Mouse (Mus musculus): ENCODE results near the gene Fcgr4. TPM values are rescaled to one million over a fixed set of nuclear protein-coding genes. Genes with fewer than 3 reads are reported as not detected.

Gene Fcgr4
- polyA plus RNA-seq, 1 experiment from 2014 or later: 0.22 TPM

DNA sequence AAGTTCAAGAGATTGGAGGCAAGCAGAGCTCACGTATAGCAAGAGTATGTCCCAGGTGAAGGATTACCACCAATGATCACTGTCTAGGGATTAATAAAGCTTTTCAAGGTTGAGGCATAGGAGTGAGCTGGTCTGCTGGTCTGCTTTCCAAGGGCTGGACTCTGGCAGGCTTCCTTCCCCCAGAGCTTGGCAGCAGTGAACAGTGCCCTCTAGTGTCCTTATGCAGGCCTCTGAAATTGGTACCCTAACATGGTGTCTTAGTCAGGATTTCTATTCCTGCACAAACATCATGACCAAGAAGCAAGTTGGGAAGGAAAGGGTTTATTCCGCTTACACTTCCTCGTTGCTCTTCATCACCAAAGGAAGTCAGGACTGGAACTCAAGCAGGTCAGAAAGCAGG is 22.0 kb upstream of the Fcgr4 start:
- no peaks in the 10 kb centered on the region for H3K27me3 ChIP-seq (ENCODE audit: control insufficient read depth, insufficient read depth, low read length)
- no peaks in the 10 kb centered on the region for H3K4me1 ChIP-seq (ENCODE audit: control insufficient read depth, insufficient read depth, low read length)
- no peak overlapping the region for H3K9ac ChIP-seq (replicated peaks; ENCODE audit: low read length)
- no peak overlapping the region for H3K27ac ChIP-seq (replicated peaks; ENCODE audit: low read depth, low read length)
- no peak overlapping the region for H3K4me3 ChIP-seq (ENCODE audit: low read depth, low read length)
- H3K36me3 ChIP-seq (replicated peaks; ENCODE audit: control insufficient read depth, insufficient read depth, low read depth, low read length): no peaks in the 10 kb centered on the region
- WGBS: 57% methylated on average over 3 of the region's 3 CpGs
- ATAC-seq (replicated peaks; ENCODE audit: insufficient number of reproducible peaks, low FRiP score, low TSS enrichment, low read depth) (0 out of 2 replicates have a peak, but pooled peaks have one; percentile 44), DNase-seq (ENCODE audit: low spot score) (peak; percentile 76)
- no peak overlapping the region for H3K4me2 ChIP-seq (ENCODE audit: low read depth, low read length)
- H3K9me3 ChIP-seq (replicated peaks; ENCODE audit: control insufficient read depth, low read length): no peaks in the 10 kb centered on the region

DNA sequence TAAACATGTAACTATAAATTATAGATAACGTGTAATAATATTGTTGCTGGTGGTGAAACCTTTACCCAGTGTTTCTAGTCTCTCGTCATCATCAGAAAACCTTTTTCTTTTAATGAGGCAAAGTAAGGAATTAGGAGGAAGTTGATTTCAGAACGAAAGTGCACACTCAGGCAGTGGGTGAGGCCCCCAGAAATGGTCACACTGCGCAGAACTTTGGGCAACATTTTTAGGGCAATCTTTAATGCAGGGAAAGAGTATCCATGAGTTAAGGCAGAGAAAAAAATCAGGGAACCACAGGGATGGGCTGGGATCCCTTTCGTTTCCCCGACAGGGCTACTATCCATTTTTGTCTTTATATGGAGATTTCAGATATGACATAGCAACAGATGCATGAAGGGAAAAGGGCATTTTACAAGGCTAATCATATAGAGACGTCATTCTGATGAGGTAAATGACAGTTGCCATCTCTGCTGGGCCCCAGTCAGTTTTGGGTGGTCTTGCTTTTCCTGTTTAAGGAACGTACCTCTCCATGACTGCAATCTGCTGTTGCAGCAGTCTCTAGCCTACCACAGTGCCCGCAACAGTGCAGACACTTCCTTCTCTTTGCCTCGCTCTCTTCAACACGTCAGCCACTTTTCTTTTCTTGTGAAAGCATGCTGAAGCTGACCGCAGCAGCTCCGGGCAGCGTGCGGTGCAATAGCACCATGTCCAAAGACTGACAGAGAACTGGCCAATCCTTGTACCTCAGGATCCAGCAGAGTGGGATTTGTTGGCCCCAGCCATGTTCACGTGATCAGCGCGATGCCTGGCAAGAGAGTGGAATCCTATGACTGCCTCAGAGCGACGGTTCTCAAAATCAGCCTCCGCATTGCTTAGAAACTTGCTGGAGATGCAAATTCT is 20.7 kb upstream of the Fcgr4 start:
- Histone ChIP-seq H3K27me3 (ENCODE audit: control insufficient read depth, insufficient read depth, low read length) (no peaks in the 10 kb centered on the region), H3K9ac (replicated peaks; ENCODE audit: low read length) (no peak overlapping the region; the same call in 1 of the 2 replicates), H3K4me1 (ENCODE audit: control insufficient read depth, insufficient read depth, low read length) (no peaks in the 10 kb centered on the region), H3K9me3 (replicated peaks; ENCODE audit: control insufficient read depth, low read length) (no peaks in the 10 kb centered on the region), H3K4me2 (ENCODE audit: low read depth, low read length) (no peak overlapping the region; the same call in 1 of the 2 replicates), H3K4me3 (ENCODE audit: low read depth, low read length) (no peak overlapping the region), H3K36me3 (replicated peaks; ENCODE audit: control insufficient read depth, insufficient read depth, low read depth, low read length) (no peaks in the 10 kb centered on the region), H3K27ac (replicated peaks; ENCODE audit: low read depth, low read length) (no peak overlapping the region)
- DNase-seq (ENCODE audit: low spot score): no peak
- ATAC-seq (replicated peaks; ENCODE audit: insufficient number of reproducible peaks, low FRiP score, low TSS enrichment, low read depth): no peak
- WGBS: 57% methylated on average over 21 of the region's 21 CpGs

DNA sequence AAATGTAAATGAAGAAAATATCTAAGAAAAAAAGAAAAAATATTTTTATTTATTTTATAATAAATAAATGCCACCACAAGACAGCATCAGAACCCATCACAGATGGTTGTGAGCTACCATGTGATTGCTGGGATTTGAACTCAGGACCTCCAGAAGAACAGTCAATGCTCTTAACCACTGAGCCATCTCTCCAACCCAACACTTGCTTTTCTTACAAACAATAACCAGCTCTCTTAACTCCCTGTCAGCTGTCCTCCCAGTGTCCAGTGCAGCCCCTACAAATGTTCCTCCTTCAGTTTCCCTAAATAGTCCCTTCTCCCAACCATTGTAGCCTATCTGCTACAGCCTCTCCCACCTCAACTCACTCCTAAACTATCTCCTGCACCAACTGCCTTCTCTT is 18.9 kb upstream of the Fcgr4 start:
- no peaks in the 10 kb centered on the region for H3K36me3 ChIP-seq (replicated peaks; ENCODE audit: control insufficient read depth, insufficient read depth, low read depth, low read length)
- DNase-seq (ENCODE audit: low spot score) (no peak), ATAC-seq (replicated peaks; ENCODE audit: insufficient number of reproducible peaks, low FRiP score, low TSS enrichment, low read depth) (no peak)
- H3K4me1 ChIP-seq (ENCODE audit: control insufficient read depth, insufficient read depth, low read length): no peaks in the 10 kb centered on the region
- H3K27me3 ChIP-seq (ENCODE audit: control insufficient read depth, insufficient read depth, low read length): no peaks in the 10 kb centered on the region
- H3K9ac ChIP-seq (replicated peaks; ENCODE audit: low read length): no peak overlapping the region
- no peak overlapping the region for H3K4me2 ChIP-seq (ENCODE audit: low read depth, low read length)
- H3K4me3 ChIP-seq (ENCODE audit: low read depth, low read length): no peak overlapping the region
- H3K27ac ChIP-seq (replicated peaks; ENCODE audit: low read depth, low read length): no peak overlapping the region
- H3K9me3 ChIP-seq (replicated peaks; ENCODE audit: control insufficient read depth, low read length): no peaks in the 10 kb centered on the region

DNA sequence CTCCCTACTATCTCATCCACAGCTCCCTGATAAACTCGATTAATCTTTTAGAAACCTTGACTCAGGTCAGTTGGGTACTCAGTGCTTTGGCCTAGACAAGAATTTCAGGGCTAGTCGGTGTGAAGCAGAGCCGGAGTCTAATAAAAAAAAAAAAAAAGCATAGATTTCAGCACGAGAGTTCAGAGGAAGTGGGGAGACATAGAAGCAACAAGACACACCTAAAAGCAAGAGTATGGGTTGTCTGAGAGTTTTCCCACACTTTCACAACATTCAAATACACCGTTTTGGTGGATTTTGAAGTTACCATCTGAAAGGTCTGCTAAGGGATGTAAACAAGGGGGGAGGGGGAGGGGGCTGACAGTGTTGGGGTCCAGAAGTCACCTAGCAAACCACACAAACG is 13.6 kb upstream of the Fcgr4 start:
- Histone ChIP-seq H3K4me2 (ENCODE audit: low read depth, low read length) (no peak overlapping the region), H3K9me3 (replicated peaks; ENCODE audit: control insufficient read depth, low read length) (no peaks in the 10 kb centered on the region), H3K9ac (replicated peaks; ENCODE audit: low read length) (no peak overlapping the region), H3K36me3 (replicated peaks; ENCODE audit: control insufficient read depth, insufficient read depth, low read depth, low read length) (no peaks in the 10 kb centered on the region), H3K27ac (replicated peaks; ENCODE audit: low read depth, low read length) (no peak overlapping the region), H3K4me3 (ENCODE audit: low read depth, low read length) (no peak overlapping the region), H3K27me3 (ENCODE audit: control insufficient read depth, insufficient read depth, low read length) (no peaks in the 10 kb centered on the region), H3K4me1 (ENCODE audit: control insufficient read depth, insufficient read depth, low read length) (no peaks in the 10 kb centered on the region)
- no peak for DNase-seq (ENCODE audit: low spot score)
- ATAC-seq (replicated peaks; ENCODE audit: insufficient number of reproducible peaks, low FRiP score, low TSS enrichment, low read depth): no peak
- WGBS: 69% methylated on average over 6 of the region's 6 CpGs

DNA sequence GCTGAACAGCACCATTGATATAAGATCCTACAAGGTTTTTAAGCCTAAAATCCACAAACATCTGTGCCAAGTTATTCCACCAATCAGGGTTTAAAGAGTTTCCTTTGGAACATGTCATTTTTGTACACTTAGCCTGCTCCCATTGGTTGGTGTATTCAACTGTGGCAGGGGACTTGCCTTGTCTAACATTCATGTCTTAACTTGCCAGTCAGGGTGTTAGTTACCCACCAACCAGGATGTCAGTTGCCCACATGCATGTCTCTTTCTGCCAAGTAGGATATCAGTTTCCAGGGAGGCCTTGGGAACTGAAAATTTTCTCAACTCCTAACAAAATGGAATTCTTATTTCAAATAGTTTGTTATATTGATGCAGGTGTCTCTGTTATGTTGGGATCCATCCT is 13.1 kb upstream of the Fcgr4 start:
- ATAC-seq (replicated peaks; ENCODE audit: insufficient number of reproducible peaks, low FRiP score, low TSS enrichment, low read depth) (no peak), DNase-seq (ENCODE audit: low spot score) (no peak)
- H3K4me1 ChIP-seq (ENCODE audit: control insufficient read depth, insufficient read depth, low read length): no peaks in the 10 kb centered on the region
- no peaks in the 10 kb centered on the region for H3K36me3 ChIP-seq (replicated peaks; ENCODE audit: control insufficient read depth, insufficient read depth, low read depth, low read length)
- no peak overlapping the region for H3K9ac ChIP-seq (replicated peaks; ENCODE audit: low read length)
- no peaks in the 10 kb centered on the region for H3K9me3 ChIP-seq (replicated peaks; ENCODE audit: control insufficient read depth, low read length)
- H3K27ac ChIP-seq (replicated peaks; ENCODE audit: low read depth, low read length): no peak overlapping the region
- H3K4me2 ChIP-seq (ENCODE audit: low read depth, low read length): no peak overlapping the region
- no peak overlapping the region for H3K4me3 ChIP-seq (ENCODE audit: low read depth, low read length)
- no peaks in the 10 kb centered on the region for H3K27me3 ChIP-seq (ENCODE audit: control insufficient read depth, insufficient read depth, low read length)

DNA sequence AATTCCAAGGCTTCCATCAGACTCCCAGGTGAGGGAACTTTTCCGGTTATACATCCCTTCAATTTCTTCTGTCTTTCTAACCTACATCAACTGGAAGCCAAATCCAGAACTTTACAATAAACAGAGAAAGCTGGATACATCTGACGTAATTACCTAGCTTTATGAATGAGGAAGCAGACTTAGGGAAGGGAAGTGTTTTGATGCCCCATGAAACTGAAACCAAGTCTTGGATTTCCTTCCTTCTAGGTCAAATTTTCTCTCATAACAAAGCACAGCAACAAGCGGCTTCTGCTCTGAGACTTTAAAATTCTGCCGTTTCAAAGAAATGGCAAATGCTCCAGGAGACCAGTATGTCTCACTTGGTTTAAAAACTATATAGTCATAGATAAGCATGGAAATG is 12.4 kb upstream of the Fcgr4 start:
- Histone ChIP-seq H3K27me3 (ENCODE audit: control insufficient read depth, insufficient read depth, low read length) (no peaks in the 10 kb centered on the region), H3K36me3 (replicated peaks; ENCODE audit: control insufficient read depth, insufficient read depth, low read depth, low read length) (no peaks in the 10 kb centered on the region), H3K9me3 (replicated peaks; ENCODE audit: control insufficient read depth, low read length) (no peaks in the 10 kb centered on the region), H3K4me3 (ENCODE audit: low read depth, low read length) (no peak overlapping the region), H3K9ac (replicated peaks; ENCODE audit: low read length) (no peak overlapping the region), H3K4me1 (ENCODE audit: control insufficient read depth, insufficient read depth, low read length) (no peaks in the 10 kb centered on the region), H3K4me2 (ENCODE audit: low read depth, low read length) (no peak overlapping the region), H3K27ac (replicated peaks; ENCODE audit: low read depth, low read length) (no peak overlapping the region)
- no peak for DNase-seq (ENCODE audit: low spot score)
- ATAC-seq (replicated peaks; ENCODE audit: insufficient number of reproducible peaks, low FRiP score, low TSS enrichment, low read depth): no peak
- WGBS: 88% methylated on average over 4 of the region's 4 CpGs

DNA sequence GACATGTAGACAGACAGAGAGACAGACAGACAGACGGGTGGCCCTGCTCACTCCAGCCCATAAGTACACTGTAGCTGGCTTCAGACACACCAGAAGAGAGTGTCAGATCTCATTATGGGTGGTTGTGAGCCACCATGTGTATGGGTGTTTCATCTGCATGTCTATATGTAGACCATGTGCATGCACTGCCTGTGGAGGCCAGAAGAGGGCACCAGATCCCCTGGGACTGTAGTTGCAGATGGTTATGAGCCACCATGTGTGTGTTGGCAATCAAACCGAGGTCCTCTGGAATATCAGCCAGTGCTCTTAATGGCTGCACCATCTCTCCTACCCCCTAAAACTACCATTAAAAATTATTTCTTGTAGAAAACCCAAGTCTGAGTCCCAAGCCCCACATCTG is 11.8 kb upstream of the Fcgr4 start:
- H3K27ac ChIP-seq (replicated peaks; ENCODE audit: low read depth, low read length): no peak overlapping the region
- H3K4me2 ChIP-seq (ENCODE audit: low read depth, low read length): no peak overlapping the region
- H3K27me3 ChIP-seq (ENCODE audit: control insufficient read depth, insufficient read depth, low read length): no peaks in the 10 kb centered on the region
- H3K9me3 ChIP-seq (replicated peaks; ENCODE audit: control insufficient read depth, low read length): no peaks in the 10 kb centered on the region
- 92% methylated on average over 2 of the region's 2 CpGs for WGBS
- no peak overlapping the region for H3K9ac ChIP-seq (replicated peaks; ENCODE audit: low read length)
- DNase-seq (ENCODE audit: low spot score): no peak
- H3K4me3 ChIP-seq (ENCODE audit: low read depth, low read length): no peak overlapping the region
- ATAC-seq (replicated peaks; ENCODE audit: insufficient number of reproducible peaks, low FRiP score, low TSS enrichment, low read depth): no peak
- H3K36me3 ChIP-seq (replicated peaks; ENCODE audit: control insufficient read depth, insufficient read depth, low read depth, low read length): no peaks in the 10 kb centered on the region
- no peaks in the 10 kb centered on the region for H3K4me1 ChIP-seq (ENCODE audit: control insufficient read depth, insufficient read depth, low read length)

DNA sequence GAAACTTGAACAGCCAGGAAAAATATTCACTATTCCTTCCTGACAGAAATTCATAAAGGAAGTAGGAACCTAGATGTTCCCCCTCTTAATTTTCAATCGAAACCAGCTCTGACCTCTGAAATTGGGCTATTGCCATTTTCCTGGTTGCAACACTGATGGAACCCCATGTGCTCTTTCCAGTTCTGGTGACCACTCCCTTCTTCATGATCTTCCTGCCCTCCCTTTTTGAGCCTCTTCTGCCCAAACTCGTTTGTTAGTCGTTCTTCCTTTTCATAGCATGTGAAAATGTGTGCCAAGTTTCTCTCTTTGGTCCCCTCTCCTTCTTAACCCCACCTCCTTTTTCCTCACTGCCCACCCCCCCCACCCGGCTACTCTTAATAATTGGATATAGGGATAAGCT is 7.0 kb upstream of the Fcgr4 start:
- 75% methylated on average over 4 of the region's 4 CpGs for WGBS
- Histone ChIP-seq H3K27ac (replicated peaks; ENCODE audit: low read depth, low read length) (no peak overlapping the region), H3K9ac (replicated peaks; ENCODE audit: low read length) (no peak overlapping the region), H3K9me3 (replicated peaks; ENCODE audit: control insufficient read depth, low read length) (no peaks in the 10 kb centered on the region), H3K36me3 (replicated peaks; ENCODE audit: control insufficient read depth, insufficient read depth, low read depth, low read length) (no peaks in the 10 kb centered on the region), H3K27me3 (ENCODE audit: control insufficient read depth, insufficient read depth, low read length) (no peaks in the 10 kb centered on the region), H3K4me2 (ENCODE audit: low read depth, low read length) (no peak overlapping the region), H3K4me1 (ENCODE audit: control insufficient read depth, insufficient read depth, low read length) (no peaks in the 10 kb centered on the region), H3K4me3 (ENCODE audit: low read depth, low read length) (no peak overlapping the region)
- ATAC-seq (replicated peaks; ENCODE audit: insufficient number of reproducible peaks, low FRiP score, low TSS enrichment, low read depth) (no peak), DNase-seq (ENCODE audit: low spot score) (no peak)

Measured in embryonic facial prominence, embryonic 11.5 days (tissue).